8 mouse cellular contexts compared by ENCODE assay signal in the genomic region with DNA sequence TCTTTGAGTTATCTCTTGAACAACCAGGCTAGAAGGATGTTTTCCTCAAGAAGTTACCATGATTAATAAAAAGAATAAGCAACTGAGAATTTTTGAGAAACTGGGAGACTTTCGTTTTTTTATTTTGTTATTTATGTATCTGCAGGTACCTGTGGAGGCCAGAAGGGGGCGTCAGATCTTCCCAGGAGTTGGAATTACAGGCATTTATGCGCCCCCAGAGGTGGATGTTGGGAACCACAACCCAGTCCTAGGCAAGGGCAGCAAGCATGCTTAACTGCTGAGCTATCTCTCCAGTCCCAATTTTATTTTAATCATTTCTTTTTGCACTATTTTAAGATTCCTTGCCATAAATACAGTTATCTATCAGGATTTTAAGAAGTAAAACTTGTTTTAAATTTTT.
A peak's percentile ranks its signal among the peaks of the same experiment; 100 is the strongest.
DNase-seq lines count a peak whose midpoint lies in the region; ATAC-seq and TF ChIP-seq lines count a peak whose summit lies in the region.

No protein-coding gene starts in this region.

- no peak for ATAC-seq in heart, embryonic 12.5 days (ENCODE audit: insufficient number of reproducible peaks, low FRiP score)
- ATAC-seq in hindbrain, embryonic 14.5 days (ENCODE audit: low FRiP score), result no peak

- H3K9me3 ChIP-seq in heart, embryonic 12.5 days (replicated peaks), result no peaks in the 10 kb centered on the region
- no peaks in the 10 kb centered on the region for H3K9me3 ChIP-seq in hindbrain, embryonic 14.5 days (ENCODE audit: control insufficient read depth, low read length)

- no peaks in the 10 kb centered on the region for H3K27me3 ChIP-seq in heart, embryonic 12.5 days (replicated peaks)
- H3K27me3 ChIP-seq in thymus, adult 2 months (ENCODE audit: control insufficient read depth, insufficient read depth, low read length), result no peaks in the 10 kb centered on the region
- H3K27me3 ChIP-seq in hindbrain, embryonic 14.5 days (ENCODE audit: control insufficient read depth, insufficient read depth, low read length), result no peaks in the 10 kb centered on the region

- WGBS in heart, embryonic 12.5 days, result 20% methylated on average over 3 of the region's 3 CpGs
- 24% methylated on average over 3 of the region's 3 CpGs for WGBS in thymus, adult 2 months
- whole genome bisulfite sequencing in hindbrain, embryonic 14.5 days, result 28% methylated on average over 3 of the region's 3 CpGs

- H3K4me3 ChIP-seq in heart, embryonic 12.5 days, result no peak overlapping the region
- H3K4me3 ChIP-seq in thymus, adult 2 months (ENCODE audit: control insufficient read depth, insufficient read depth, low read length), result no peak overlapping the region
- no peak overlapping the region for H3K4me3 ChIP-seq in hindbrain, embryonic 14.5 days (replicated peaks; ENCODE audit: low read length)

- no peaks in the 10 kb centered on the region for H3K4me1 ChIP-seq in heart, embryonic 12.5 days (replicated peaks)
- no peaks in the 10 kb centered on the region for H3K4me1 ChIP-seq in thymus, adult 2 months (replicated peaks; ENCODE audit: control insufficient read depth, insufficient read depth, low read length)
- H3K4me1 ChIP-seq in hindbrain, embryonic 14.5 days (replicated peaks; ENCODE audit: control insufficient read depth, insufficient read depth, low read length), result no peaks in the 10 kb centered on the region

- H3K4me2 ChIP-seq in heart, embryonic 12.5 days, result no peak overlapping the region
- no peak overlapping the region for H3K4me2 ChIP-seq in hindbrain, embryonic 14.5 days (replicated peaks)

- DNase-seq in heart, postnatal 4 days, result peak; percentile 46
- DNase-seq in thymus, adult 2 months, result peak; percentile 2
- no peak for DNase-seq in thymus, adult 18-20 months
- peak; percentile 31 for DNase-seq in embryo, embryonic 9.5 days (ENCODE audit: extremely low spot score)
- peak; percentile 8 for DNase-seq in lung, postnatal 25 days (ENCODE audit: low spot score)
- no peak for DNase-seq in urinary bladder, adult 2 months (ENCODE audit: low spot score)
- no peak for DNase-seq in hindbrain, embryonic 14.5 days (ENCODE audit: low spot score)

- TF ChIP-seq POLR2A in thymus, adult 2 months (IDR thresholded peaks at IDR 0.05; ENCODE audit: control insufficient read depth, extremely low read depth, insufficient read depth, low read length, poor library complexity), result no peak

- no peak overlapping the region for H3K27ac ChIP-seq in heart, embryonic 12.5 days (ENCODE audit: poor library complexity, severe bottlenecking)
- H3K27ac ChIP-seq in thymus, adult 2 months (ENCODE audit: control insufficient read depth, insufficient read depth, low read length), result no peak overlapping the region
- H3K27ac ChIP-seq in hindbrain, embryonic 14.5 days, result no peak overlapping the region

- no peak overlapping the region for H3K9ac ChIP-seq in heart, embryonic 12.5 days
- no peak overlapping the region for H3K9ac ChIP-seq in hindbrain, embryonic 14.5 days

- no peaks in the 10 kb centered on the region for H3K36me3 ChIP-seq in heart, embryonic 12.5 days
- H3K36me3 ChIP-seq in thymus, adult 2 months (ENCODE audit: control insufficient read depth, insufficient read depth, low read length), result no peaks in the 10 kb centered on the region
- H3K36me3 ChIP-seq in hindbrain, embryonic 14.5 days (replicated peaks; ENCODE audit: control insufficient read depth, insufficient read depth), result no peaks in the 10 kb centered on the region

- TF ChIP-seq CTCF in thymus, adult 2 months (IDR thresholded peaks at IDR 0.05; ENCODE audit: borderline replicate concordance, control insufficient read depth, extremely low read depth, insufficient read depth, low read length, poor library complexity), result no peak

Comparison
In these comparisons a context has a peak if more than half of its experiments do, and no peak if none do; other contexts are left out.
1. DNase-seq: peak in heart, postnatal 4 days (single experiment), thymus, adult 2 months (single experiment), embryo, embryonic 9.5 days (single experiment) and lung, postnatal 25 days (single experiment); none in thymus, adult 18-20 months (0 of 2), urinary bladder, adult 2 months (single experiment) and hindbrain, embryonic 14.5 days (single experiment).